Mouse (Mus musculus) hindbrain, embryonic 10.5 days (tissue): Measurements from ENCODE around the gene Prkcg. TPM values are rescaled to one million over a fixed set of nuclear protein-coding genes. Genes with fewer than 3 reads are reported as not detected.
A peak's percentile ranks its signal among the peaks of the same experiment; 100 is the strongest.

Experiments
- DNase-seq: peaks from one replicate; pipeline ENCODE4 v3.0.0-alpha.2; 2017; ENCODE audit warnings: low spot score
- H3K27ac ChIP-seq: fragments of 300-500 bp; sonication (generic); 2 replicates; pipeline ENCODE4 v1.5.1; 2016; ENCODE audit warnings: mild to moderate bottlenecking, moderate library complexity
- H3K27me3 ChIP-seq: fragments of 300-500 bp; sonication (generic); 2 replicates; pipeline ENCODE4 v1.6.1; 2016; ENCODE audit warnings: mild to moderate bottlenecking; ENCODE audit not compliant: poor library complexity, insufficient read depth, severe bottlenecking
- H3K36me3 ChIP-seq: fragments of 300-500 bp; sonication (generic); 2 replicates; pipeline ENCODE4 v1.6.1; 2016; ENCODE audit warnings: mild to moderate bottlenecking, moderate library complexity
- H3K4me1 ChIP-seq: fragments of 300-500 bp; sonication (generic); replicated peaks from 2 replicates; pipeline ENCODE4 v1.6.1; 2016; ENCODE audit warnings: mild to moderate bottlenecking
- H3K4me3 ChIP-seq: fragments of 300-500 bp; sonication (generic); 2 replicates; pipeline ENCODE4 v1.5.1; 2016; ENCODE audit warnings: mild to moderate bottlenecking, moderate library complexity
- H3K9me3 ChIP-seq: fragments of 300-500 bp; sonication (generic); 2 replicates; pipeline ENCODE4 v1.6.1; 2016; ENCODE audit warnings: mild to moderate bottlenecking, moderate library complexity
- WGBS: fragments of 180-500 bp; shearing (Covaris S2); methylation state at CpG from one replicate; pipeline ENCODE4 v1.1.7; 2016; 5-methylcytosine and 5-hydroxymethylcytosine counted together
- polyA plus RNA-seq: library from polyadenylated mRNA; unstranded; fragments of >200 nt; fragmentation: Nextera tagmentation; extraction: Ambion mirVana; gene quantifications from 2 replicates; pipeline ENCODE4 v1.2.1, GENCODE M21; 2016

Prkcg gene
- polyA plus RNA-seq, 1 experiment from 2014 or later = 0.47 TPM

GRCm38 (mm10) chr7:3292791-3293190 lies 3.8 kb downstream of the Prkcg start:
- WGBS = 3% methylated on average over 14 of the region's 14 CpGs
- H3K36me3 ChIP-seq = peaks cover 32% of the 10 kb centered on the region

DNA sequence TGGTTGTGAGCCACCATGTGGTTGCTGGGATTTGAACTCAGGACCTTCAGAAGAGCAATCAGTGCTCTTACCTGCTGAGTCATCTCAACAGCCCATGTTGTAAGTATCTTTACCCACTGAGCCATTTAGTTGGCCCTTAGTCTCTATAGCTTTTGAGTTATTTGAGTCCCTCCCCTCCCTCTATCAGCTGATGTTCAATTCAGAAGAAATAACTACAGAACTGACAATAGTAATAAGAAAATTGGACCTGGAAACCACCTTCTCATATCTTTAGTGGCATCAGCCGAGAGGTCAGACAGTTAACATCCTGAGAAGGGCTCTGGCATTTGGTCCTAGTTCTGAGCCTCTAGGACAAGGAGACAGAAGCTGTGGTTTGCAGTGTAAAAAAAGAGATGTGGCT lies 5.8 kb downstream of the Prkcg start:
- DNase-seq = no peak
- 86% methylated on average over 1 of the region's 1 CpGs for WGBS
- H3K9me3 ChIP-seq = peaks cover 3% of the 10 kb centered on the region; the same call in 1 of the 2 replicates
- peaks cover 44% of the 10 kb centered on the region for H3K36me3 ChIP-seq
- H3K27me3 ChIP-seq = no peaks in the 10 kb centered on the region
- no peak overlapping the region for H3K4me3 ChIP-seq
- no peak overlapping the region for H3K27ac ChIP-seq
- peaks cover 32% of the 10 kb centered on the region for H3K4me1 ChIP-seq

More at GRCm38 (mm10) chr7:3292791-3293190, 3.8 kb downstream of the Prkcg start:
- Histone ChIP-seq H3K27me3 (no peaks in the 10 kb centered on the region), H3K4me1 (peaks cover 42% of the 10 kb centered on the region), H3K27ac (peak overlapping the region; percentile 83), H3K9me3 (peaks cover 3% of the 10 kb centered on the region; the same call in 1 of the 2 replicates), H3K4me3 (peak overlapping the region; percentile 56)
- DNase-seq = peak; percentile 74

GRCm38 (mm10) chr7:3295321-3296110 lies 6.5 kb downstream of the Prkcg start:
- H3K4me3 ChIP-seq = no peak overlapping the region
- peaks cover 26% of the 10 kb centered on the region for H3K4me1 ChIP-seq
- H3K27ac ChIP-seq = no peak overlapping the region
- peaks cover 3% of the 10 kb centered on the region; the same call in 1 of the 2 replicates for H3K9me3 ChIP-seq
- no peak for DNase-seq
- H3K27me3 ChIP-seq = peaks cover 4% of the 10 kb centered on the region
- peaks cover 45% of the 10 kb centered on the region for H3K36me3 ChIP-seq
- WGBS = 90% methylated on average over 5 of the region's 5 CpGs

DNA sequence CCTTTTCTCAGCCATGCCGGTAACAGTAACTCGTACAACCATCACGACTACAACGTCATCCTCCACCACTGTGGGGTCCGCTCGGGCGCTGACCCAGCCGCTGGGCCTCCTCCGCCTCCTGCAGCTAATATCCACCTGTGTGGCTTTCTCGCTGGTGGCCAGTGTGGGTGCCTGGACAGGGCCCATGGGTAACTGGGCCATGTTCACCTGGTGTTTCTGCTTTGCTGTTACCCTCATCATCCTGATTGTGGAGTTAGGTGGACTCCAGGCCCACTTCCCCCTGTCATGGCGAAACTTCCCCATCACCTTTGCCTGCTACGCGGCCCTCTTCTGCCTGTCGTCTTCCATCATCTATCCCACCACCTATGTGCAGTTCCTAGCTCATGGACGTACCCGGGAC lies 7.7 kb downstream of the Prkcg start:
- H3K4me1 ChIP-seq = peaks cover 15% of the 10 kb centered on the region
- H3K4me3 ChIP-seq = no peak overlapping the region
- WGBS = 93% methylated on average over 16 of the region's 16 CpGs
- H3K36me3 ChIP-seq = peaks cover 45% of the 10 kb centered on the region
- H3K27ac ChIP-seq = no peak overlapping the region
- H3K27me3 ChIP-seq = peaks cover 16% of the 10 kb centered on the region
- DNase-seq = no peak
- H3K9me3 ChIP-seq = peaks cover 3% of the 10 kb centered on the region; the same call in 1 of the 2 replicates

DNA sequence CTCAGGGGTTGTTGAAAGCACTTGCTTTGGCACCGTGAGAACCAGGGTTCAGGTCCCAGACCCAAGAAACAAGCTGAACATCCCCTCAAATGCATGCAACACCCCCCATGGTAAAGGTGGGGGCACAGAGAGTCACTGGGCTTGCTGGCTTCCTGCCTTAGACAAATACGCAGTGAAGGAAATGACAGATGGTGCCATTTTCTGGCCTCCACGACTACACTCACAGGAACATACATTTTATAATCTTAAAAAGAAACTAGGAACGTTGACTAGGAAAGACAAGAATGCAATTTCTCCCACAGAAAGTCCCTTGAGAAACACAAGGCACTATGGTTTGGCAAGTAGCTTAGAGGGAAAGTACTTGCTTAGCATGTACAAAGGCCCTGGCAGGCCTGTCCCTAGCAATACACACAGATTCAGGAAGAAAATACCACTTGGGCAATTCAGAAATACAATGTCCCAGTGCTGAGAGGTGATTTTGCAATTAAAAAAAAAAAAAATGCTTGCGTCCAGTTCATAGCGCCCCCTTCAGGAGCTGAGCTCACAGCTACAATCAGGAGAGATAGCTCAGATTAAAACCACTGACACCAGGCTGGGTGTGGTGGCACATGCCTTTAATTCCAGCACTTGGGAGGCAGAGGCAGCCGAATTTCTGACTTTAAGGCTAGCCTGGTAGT lies 11.1 kb downstream of the Prkcg start:
- Histone ChIP-seq H3K9me3 (peaks cover 5% of the 10 kb centered on the region; the same call in 1 of the 2 replicates), H3K4me1 (peaks cover 34% of the 10 kb centered on the region), H3K27ac (no peak overlapping the region), H3K36me3 (peaks cover 35% of the 10 kb centered on the region), H3K4me3 (no peak overlapping the region), H3K27me3 (peaks cover 49% of the 10 kb centered on the region)
- WGBS = 57% methylated on average over 7 of the region's 7 CpGs
- no peak for DNase-seq

DNA sequence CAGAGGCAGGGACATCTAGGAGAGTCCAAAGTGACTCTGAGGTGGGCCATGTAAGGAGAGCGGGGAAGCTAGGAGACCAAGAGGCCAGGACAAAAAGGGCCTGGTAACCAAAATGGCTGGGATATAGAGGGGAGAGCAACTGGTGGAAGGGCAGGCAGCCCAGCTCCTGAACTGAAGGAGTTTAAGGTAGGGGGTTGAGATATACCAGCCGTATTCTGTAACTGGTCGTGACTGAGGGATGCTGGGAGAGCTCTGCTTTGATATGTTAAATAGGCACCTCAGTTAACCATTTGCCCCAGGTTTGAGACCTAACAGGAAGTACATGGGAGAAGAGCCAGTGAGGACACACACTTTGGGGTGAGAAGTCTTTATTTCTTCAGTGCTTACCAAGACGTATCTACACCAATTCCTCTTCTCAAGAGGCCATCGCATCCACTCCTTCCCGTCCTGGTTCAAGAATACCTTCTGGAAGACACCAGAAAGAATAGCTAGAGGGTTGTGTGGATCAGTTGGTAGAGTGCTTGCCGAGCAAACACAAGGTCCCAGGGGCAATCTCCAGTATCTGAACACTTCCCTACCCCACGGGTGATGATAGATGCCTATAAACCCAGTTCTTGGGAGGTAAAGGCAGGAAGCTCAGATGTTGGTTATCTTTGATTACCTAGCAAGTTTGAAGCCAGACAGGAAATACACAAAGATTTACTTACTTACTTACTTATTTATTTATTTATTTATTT lies 12.1 kb downstream of the Prkcg start:
- Histone ChIP-seq H3K9me3 (peaks cover 5% of the 10 kb centered on the region; the same call in 1 of the 2 replicates), H3K27ac (no peak overlapping the region), H3K27me3 (peaks cover 59% of the 10 kb centered on the region), H3K4me1 (peaks cover 39% of the 10 kb centered on the region), H3K36me3 (peaks cover 29% of the 10 kb centered on the region), H3K4me3 (no peak overlapping the region)
- no peak for DNase-seq
- WGBS = 69% methylated on average over 8 of the region's 8 CpGs

- H3K4me1 ChIP-seq = peaks cover 39% of the 10 kb centered on the region
- H3K9me3 ChIP-seq = 0 out of 2 replicates have a peak, but pooled peaks cover 2% of the 10 kb centered on the region
- H3K4me3 ChIP-seq = peak overlapping the region; percentile 56
- DNase-seq = peak; percentile 56
- peaks cover 21% of the 10 kb centered on the region for H3K36me3 ChIP-seq
- H3K27me3 ChIP-seq = peaks cover 64% of the 10 kb centered on the region
- WGBS = 9% methylated on average over 33 of the region's 33 CpGs
- H3K27ac ChIP-seq = peak overlapping the region; percentile 53; the same call in 1 of the 2 replicates
These were observed 12.9 kb downstream of the Prkcg start for GRCm38 (mm10) chr7:3301628-3302555.

GRCm38 (mm10) chr7:3302556-3303275 lies 13.7 kb downstream of the Prkcg start:
- peaks cover 39% of the 10 kb centered on the region for H3K4me1 ChIP-seq
- H3K27ac ChIP-seq = peak overlapping the region; percentile 53; the same call in 1 of the 2 replicates
- H3K4me3 ChIP-seq = peak overlapping the region; percentile 56
- peaks cover 64% of the 10 kb centered on the region for H3K27me3 ChIP-seq
- DNase-seq = peak; percentile 38
- H3K9me3 ChIP-seq = 0 out of 2 replicates have a peak, but pooled peaks cover 2% of the 10 kb centered on the region
- H3K36me3 ChIP-seq = peaks cover 13% of the 10 kb centered on the region
- WGBS = 3% methylated on average over 16 of the region's 16 CpGs

- DNase-seq = peak; percentile 60
- Histone ChIP-seq H3K27ac (peak overlapping the region; percentile 45), H3K4me1 (peaks cover 39% of the 10 kb centered on the region), H3K9me3 (0 out of 2 replicates have a peak, but pooled peaks cover 2% of the 10 kb centered on the region), H3K27me3 (peaks cover 64% of the 10 kb centered on the region), H3K36me3 (peaks cover 8% of the 10 kb centered on the region), H3K4me3 (peak overlapping the region; percentile 56)
- under 1% methylated on average over 29 of the region's 29 CpGs for WGBS
These were observed 14.3 kb downstream of the Prkcg start for GRCm38 (mm10) chr7:3303276-3303781.

GRCm38 (mm10) chr7:3303789-3304188 lies 14.8 kb downstream of the Prkcg start:
- Histone ChIP-seq H3K27ac (peak overlapping the region; percentile 45), H3K27me3 (peaks cover 64% of the 10 kb centered on the region), H3K36me3 (0 out of 2 replicates have a peak, but pooled peaks cover 6% of the 10 kb centered on the region), H3K4me1 (peaks cover 39% of the 10 kb centered on the region), H3K4me3 (peak overlapping the region; percentile 56), H3K9me3 (0 out of 2 replicates have a peak, but pooled peaks cover 2% of the 10 kb centered on the region)
- no peak for DNase-seq
- 5% methylated on average over 12 of the region's 12 CpGs for WGBS

DNA sequence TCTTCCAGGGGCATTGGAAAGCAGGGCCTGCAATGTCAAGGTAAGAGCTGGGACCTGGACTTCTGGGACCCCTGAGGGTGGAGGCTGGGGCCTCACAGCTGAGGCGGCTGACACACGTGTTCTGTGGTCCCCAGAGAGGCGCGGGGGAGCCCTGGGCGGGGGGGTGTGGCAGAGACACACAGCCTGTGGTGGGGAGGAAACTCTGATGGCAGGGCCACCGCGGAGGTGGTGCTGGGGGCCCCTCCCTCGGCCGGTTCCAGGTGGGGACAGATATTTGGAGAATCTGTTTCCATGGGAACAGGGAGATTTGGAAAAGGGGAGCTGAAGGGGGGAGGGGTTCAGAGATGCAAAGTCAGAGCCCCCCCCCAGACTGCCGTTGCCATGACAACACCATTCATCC lies 15.3 kb downstream of the Prkcg start:
- Histone ChIP-seq H3K27me3 (peaks cover 64% of the 10 kb centered on the region), H3K27ac (no peak overlapping the region), H3K36me3 (0 out of 2 replicates have a peak, but pooled peaks cover 5% of the 10 kb centered on the region), H3K4me3 (peak overlapping the region; percentile 56), H3K9me3 (0 out of 2 replicates have a peak, but pooled peaks cover 2% of the 10 kb centered on the region), H3K4me1 (peaks cover 39% of the 10 kb centered on the region)
- WGBS = 7% methylated on average over 10 of the region's 10 CpGs
- DNase-seq = no peak
